Mouse (Mus musculus) lung, postnatal 36 days (tissue): ENCODE results near the gene Gm9821.

Experiments
- DNase-seq: peaks from one replicate; pipeline ENCODE4 v3.0.0; 2022; ENCODE audit warnings: mixed read lengths

Gene Gm9821

GRCm38 (mm10) chr2:91927826-91928533, 17.5 kb upstream of the Gm9821 start:
- DNase-seq = peak; percentile 91

GRCm38 (mm10) chr2:91928534-91929350, 16.8 kb upstream of the Gm9821 start:
- DNase-seq = no peak

- DNase-seq = no peak
Measured at GRCm38 (mm10) chr2:91929455-91929854, 16.0 kb upstream of the Gm9821 start.

- peak; percentile 80 for DNase-seq
Measured at GRCm38 (mm10) chr2:91929936-91930335, 15.6 kb upstream of the Gm9821 start.

DNA sequence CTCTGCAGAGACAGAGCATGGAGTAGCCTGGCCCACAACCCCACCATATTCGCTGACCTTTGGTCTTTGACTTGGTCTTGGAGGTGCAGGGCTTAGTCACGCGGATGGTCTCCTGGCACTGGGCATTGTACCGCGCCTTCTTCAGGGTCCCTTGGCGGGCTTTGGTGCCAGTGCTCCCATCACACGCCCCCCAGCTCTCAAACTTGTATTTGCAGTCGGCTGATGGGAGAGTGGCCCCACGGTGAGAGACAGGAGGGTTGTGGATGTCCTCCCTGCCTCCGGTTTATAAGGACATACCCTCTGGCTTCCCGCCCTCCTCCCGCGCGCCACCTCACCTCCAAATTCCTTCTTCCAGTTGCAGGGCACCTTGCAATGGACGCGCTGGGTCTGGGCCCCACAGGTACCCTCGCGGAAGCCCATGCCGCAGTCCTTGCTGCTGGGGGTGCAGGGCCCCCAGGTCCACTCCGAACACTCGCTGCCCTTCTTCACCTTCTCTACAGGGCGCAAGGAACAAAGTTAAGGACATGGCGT, 14.7 kb upstream of the Gm9821 start:
- DNase-seq = no peak

DNA sequence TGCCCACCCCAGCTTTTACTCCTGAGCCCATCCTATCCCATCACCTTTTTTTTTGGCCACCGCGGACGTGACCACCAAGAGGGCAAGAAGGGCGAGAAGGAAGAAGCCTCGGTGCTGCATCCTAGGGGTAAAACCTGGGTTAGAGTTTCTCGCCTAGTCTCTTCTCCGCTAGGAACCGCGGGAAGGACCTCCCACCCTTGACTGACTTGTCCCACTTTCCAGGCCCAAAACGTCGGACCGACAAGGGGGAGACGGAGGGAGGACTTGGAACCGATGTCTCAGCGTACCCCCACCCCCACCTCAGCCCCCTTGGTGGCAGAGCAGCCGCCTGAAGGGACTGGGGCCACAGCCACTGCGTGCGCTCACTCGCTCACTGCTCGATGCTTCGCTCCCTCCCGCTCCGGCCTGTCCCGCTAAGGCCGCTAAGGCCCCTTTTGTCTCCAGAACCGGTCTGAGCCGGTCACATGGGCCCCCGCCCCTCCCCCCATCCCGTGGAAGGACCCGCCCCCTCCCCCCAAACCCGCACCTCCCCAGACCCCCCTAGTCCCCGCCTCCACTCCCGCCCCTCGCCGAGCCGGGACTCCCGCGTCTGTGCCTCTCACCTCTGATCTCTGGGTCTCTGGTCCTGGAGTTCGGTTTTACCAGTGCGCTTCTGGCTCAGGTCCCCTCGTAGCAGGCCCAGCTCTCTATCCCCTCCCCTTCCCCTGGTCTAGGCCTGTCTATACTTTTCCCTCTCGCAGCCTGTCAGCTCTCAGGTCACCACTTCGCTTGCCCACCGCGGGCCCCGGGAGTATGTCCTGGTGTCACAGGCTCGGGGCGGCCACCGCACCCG, 14.0 kb upstream of the Gm9821 start:
- no peak for DNase-seq

DNA sequence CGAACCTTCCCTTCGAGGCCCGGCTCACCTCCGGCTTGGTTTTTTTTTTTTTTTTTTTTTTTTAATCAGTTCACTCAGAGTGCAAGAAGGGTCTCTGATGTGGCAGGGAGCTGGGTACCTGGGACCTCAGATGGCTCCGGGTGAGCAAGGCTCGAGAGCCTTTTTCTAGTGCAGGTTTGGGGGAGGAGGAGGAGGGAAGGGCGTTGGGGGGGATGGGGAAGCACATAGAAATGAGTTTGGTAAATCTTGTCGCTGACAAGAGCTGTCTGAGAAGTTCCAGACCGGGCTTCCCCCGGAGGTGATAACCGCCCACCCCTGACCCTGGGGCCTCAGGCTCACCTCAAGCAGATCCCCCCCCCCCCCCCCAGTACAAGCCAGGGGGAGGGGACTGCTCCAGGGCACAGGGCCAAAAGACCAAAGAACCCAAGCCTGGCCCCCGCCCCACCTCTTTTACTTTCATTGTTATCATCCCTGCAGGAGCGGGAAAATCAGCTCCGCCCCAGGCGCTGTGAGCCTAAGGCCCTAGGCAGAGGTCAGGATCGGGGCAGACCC, 13.3 kb upstream of the Gm9821 start, which contains the start of gene Mdk:
Mdk (minus strand) TSS at position 138 of the 552 bp plus-strand sequence.
- DNase-seq = no peak

- DNase-seq = no peak
Measured at GRCm38 (mm10) chr2:91932737-91933350, 12.7 kb upstream of the Gm9821 start.

DNA sequence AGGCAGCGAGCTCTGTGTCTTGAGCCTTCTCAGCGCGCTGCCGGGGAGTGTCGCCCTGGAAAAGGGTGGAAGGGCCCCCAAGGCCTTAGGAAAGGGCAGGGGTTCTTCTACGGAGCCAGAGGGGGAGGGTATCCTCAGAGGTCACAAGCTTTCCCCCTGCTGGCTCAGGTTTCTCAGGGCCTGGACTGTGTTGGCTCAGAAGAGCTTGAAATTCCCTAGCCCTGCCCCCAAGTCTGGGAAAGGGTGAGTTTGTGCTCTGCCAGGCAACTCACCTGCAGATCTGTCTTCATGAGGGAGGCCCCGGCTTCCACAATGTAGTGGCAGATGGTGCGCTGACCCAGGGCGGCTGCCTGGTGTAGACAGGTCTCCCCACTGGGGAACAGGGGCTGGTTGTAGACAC, 12.0 kb upstream of the Gm9821 start:
- no peak for DNase-seq

DNA sequence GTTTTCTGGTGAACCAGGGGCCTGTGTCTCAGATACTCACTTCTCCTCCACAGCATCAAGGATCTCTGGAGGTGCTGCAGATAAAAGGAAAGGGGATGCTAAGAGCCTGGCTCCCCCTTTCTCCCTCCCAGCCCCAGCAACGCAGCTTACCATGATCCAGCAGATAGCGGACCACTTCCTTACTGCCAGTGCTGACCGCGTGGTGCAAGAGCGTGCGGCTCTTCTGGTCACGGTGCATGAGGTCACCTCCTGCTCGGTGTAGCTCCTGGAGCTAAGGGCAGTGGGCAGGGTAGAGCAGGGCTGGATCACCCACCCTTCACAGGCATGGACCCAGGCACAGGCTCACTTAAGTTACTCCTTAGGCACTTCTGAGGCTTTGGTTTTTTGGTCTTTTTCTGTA, 11.5 kb upstream of the Gm9821 start:
- no peak for DNase-seq

GRCm38 (mm10) chr2:91934826-91935525, 10.5 kb upstream of the Gm9821 start:
- DNase-seq = no peak

DNA sequence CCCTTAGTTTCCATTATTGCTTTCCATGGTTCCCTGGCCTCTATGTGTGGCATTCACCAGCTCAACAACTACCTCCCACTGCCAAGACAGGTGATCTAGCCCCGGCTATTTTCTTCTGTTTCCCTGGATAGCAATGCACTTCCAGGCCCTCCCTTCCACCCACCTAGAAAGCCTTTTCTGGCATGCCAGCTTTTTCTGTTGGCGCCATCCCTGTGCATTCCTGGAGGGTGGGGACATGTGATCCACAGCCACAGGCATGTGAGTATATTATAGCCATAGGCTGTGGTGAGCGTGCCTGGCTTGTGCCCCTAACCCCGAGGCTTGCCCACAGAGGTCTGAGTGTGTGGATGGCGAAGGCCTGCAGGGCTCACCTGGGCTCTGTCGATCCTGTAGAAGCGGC, 9.3 kb upstream of the Gm9821 start:
- DNase-seq = no peak

- DNase-seq = no peak
Measured at GRCm38 (mm10) chr2:91939303-91939935, 6.1 kb upstream of the Gm9821 start.

- DNase-seq = no peak
Measured at GRCm38 (mm10) chr2:91942356-91942755, 3.1 kb upstream of the Gm9821 start.

GRCm38 (mm10) chr2:91944170-91944950, 1.1 kb upstream of the Gm9821 start:
- DNase-seq = peak; percentile 84

- peak; percentile 58 for DNase-seq
Measured at GRCm38 (mm10) chr2:91946836-91947235, 1.3 kb downstream of the Gm9821 start.

- DNase-seq = peak; percentile 71
Measured at GRCm38 (mm10) chr2:91947397-91948150, 2.1 kb downstream of the Gm9821 start.

DNA sequence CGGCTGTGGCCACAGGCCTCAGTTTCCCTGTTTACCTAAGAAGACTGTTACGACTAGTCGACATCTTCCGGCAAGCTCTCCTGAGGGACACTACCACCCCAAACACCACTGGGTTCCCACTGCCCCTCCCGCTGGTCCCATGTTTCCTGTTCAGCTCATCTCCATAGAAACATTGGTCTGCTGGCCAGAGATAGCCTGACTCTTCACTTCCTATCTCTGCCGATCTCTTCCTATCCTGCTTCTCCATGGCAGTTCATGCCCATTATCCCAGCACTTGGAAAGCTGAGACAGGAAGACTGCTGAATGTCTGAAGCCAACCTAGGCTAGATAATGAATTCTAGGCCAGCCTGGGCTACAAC, 2.6 kb downstream of the Gm9821 start:
- peak; percentile 80 for DNase-seq

DNA sequence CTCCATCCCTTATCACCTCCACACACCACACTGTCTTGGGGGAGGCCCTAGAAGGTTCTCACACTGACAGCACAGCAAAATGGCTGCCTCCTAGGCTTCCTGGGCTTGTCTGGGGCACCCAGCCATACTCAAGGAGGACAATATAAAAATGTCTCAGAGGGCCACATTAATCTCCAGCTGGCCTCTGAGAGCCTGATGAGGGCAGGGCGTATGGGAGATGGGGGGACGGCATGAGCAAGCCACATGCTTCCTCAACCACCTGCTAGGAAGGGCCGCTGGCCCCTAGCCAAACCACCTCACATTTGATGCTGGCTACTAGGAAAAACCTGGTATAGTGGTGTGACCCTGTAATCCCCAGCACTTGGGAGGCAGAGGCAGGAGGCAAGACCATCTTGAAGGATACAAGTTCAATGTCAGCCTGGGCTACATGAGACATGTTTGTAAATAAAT, 3.3 kb downstream of the Gm9821 start:
- no peak for DNase-seq
